Mouse (Mus musculus) neural tube, embryonic 11.5 days (tissue): ENCODE results near the gene Atg5. TPM values are rescaled to one million over a fixed set of nuclear protein-coding genes. Genes with fewer than 3 reads are reported as not detected.

Source experiments
- ATAC-seq: fragments of 200-750 bp; cut with Nextera tagmentation; 2 replicates; pipeline ENCODE4 v1.8.0; 2017; ENCODE audit warnings: moderate number of reproducible peaks, mild to moderate bottlenecking, moderate TSS enrichment, moderate library complexity; ENCODE audit not compliant: insufficient read depth, low FRiP score, low TSS enrichment
- DNase-seq: peaks from one replicate; pipeline ENCODE4 v3.0.0-alpha.2; 2015; ENCODE audit warnings: low spot score
- H3K27ac ChIP-seq: fragments of 300-500 bp; sonication (generic); 2 replicates; pipeline ENCODE4 v1.5.1; 2014; ENCODE audit warnings: low read depth, mild to moderate bottlenecking, low read length
- H3K27me3 ChIP-seq: fragments of 300-500 bp; sonication (generic); 2 replicates; pipeline ENCODE4 v1.6.1; 2014; ENCODE audit warnings: mild to moderate bottlenecking, low read length, mixed read lengths; ENCODE audit not compliant: control insufficient read depth, insufficient read depth
- H3K36me3 ChIP-seq: fragments of 300-500 bp; sonication (generic); 2 replicates; pipeline ENCODE4 v1.6.1; 2014; ENCODE audit warnings: mild to moderate bottlenecking, low read length, moderate library complexity, mixed read lengths; ENCODE audit not compliant: control insufficient read depth, insufficient read depth
- H3K4me1 ChIP-seq: fragments of 300-500 bp; sonication (generic); 2 replicates; pipeline ENCODE4 v1.6.1; 2014; ENCODE audit warnings: low read length, mixed read lengths; ENCODE audit not compliant: control insufficient read depth, insufficient read depth
- H3K4me2 ChIP-seq: fragments of 300-500 bp; sonication (generic); 2 replicates; pipeline ENCODE4 v1.6.1; 2014; ENCODE audit warnings: low read depth, mild to moderate bottlenecking, moderate library complexity
- H3K4me3 ChIP-seq: fragments of 300-500 bp; sonication (generic); 2 replicates; pipeline ENCODE4 v1.5.1; 2014; ENCODE audit warnings: low read depth, low read length
- H3K9ac ChIP-seq: fragments of 300-500 bp; sonication (generic); 2 replicates; pipeline ENCODE4 v1.6.1; 2014; ENCODE audit warnings: mild to moderate bottlenecking, low read length
- H3K9me3 ChIP-seq: fragments of 300-500 bp; sonication (generic); 2 replicates; pipeline ENCODE4 v1.6.1; 2016; ENCODE audit warnings: low read length; ENCODE audit not compliant: control insufficient read depth
- WGBS: fragments of 180-500 bp; shearing (Covaris S2); extraction: QIAGEN DNeasy Blood & Tissue Kit; methylation state at CpG from one replicate; pipeline ENCODE4 v1.1.7; 2014; 5-methylcytosine and 5-hydroxymethylcytosine counted together
- polyA plus RNA-seq: library from polyadenylated mRNA; unstranded; fragments of >200 nt; fragmentation: Nextera tagmentation; extraction: Ambion mirVana; gene quantifications from 2 replicates; pipeline ENCODE4 v1.2.1, GENCODE M21; 2014

Gene Atg5
- polyA plus RNA-seq, 1 experiment from 2014 or later: 65.6 TPM

- Histone ChIP-seq H3K36me3 (no peaks in the 10 kb centered on the region), H3K9me3 (no peaks in the 10 kb centered on the region), H3K27me3 (no peaks in the 10 kb centered on the region), H3K27ac (no peak overlapping the region), H3K4me1 (no peaks in the 10 kb centered on the region), H3K4me2 (no peak overlapping the region), H3K9ac (no peak overlapping the region), H3K4me3 (no peak overlapping the region)
- ATAC-seq (no peak), DNase-seq (no peak)
- 91% methylated on average over 3 of the region's 3 CpGs for WGBS
Measured at GRCm38 (mm10) chr10:44304330-44304717, 36.2 kb downstream of the Atg5 start.

- ATAC-seq: no peak
- Histone ChIP-seq H3K4me2 (no peak overlapping the region), H3K27ac (no peak overlapping the region), H3K4me3 (no peak overlapping the region), H3K9ac (no peak overlapping the region), H3K9me3 (no peaks in the 10 kb centered on the region), H3K4me1 (no peaks in the 10 kb centered on the region), H3K27me3 (no peaks in the 10 kb centered on the region), H3K36me3 (no peaks in the 10 kb centered on the region)
- WGBS: 82% methylated on average over 3 of the region's 3 CpGs
- no peak for DNase-seq
Measured at GRCm38 (mm10) chr10:44304845-44305244, 36.7 kb downstream of the Atg5 start.

GRCm38 (mm10) chr10:44306308-44306707 lies 38.1 kb downstream of the Atg5 start:
- ATAC-seq (no peak), DNase-seq (no peak)
- 93% methylated on average over 6 of the region's 6 CpGs for WGBS
- Histone ChIP-seq H3K9ac (no peak overlapping the region), H3K27ac (no peak overlapping the region), H3K27me3 (no peaks in the 10 kb centered on the region), H3K4me2 (no peak overlapping the region), H3K4me3 (no peak overlapping the region), H3K36me3 (no peaks in the 10 kb centered on the region), H3K9me3 (no peaks in the 10 kb centered on the region), H3K4me1 (no peaks in the 10 kb centered on the region)

- Histone ChIP-seq H3K27ac (no peak overlapping the region), H3K9me3 (no peaks in the 10 kb centered on the region), H3K4me1 (no peaks in the 10 kb centered on the region), H3K4me2 (no peak overlapping the region), H3K36me3 (no peaks in the 10 kb centered on the region), H3K4me3 (no peak overlapping the region), H3K27me3 (no peaks in the 10 kb centered on the region), H3K9ac (no peak overlapping the region)
- ATAC-seq (no peak), DNase-seq (no peak)
Measured at GRCm38 (mm10) chr10:44308280-44308679, 40.1 kb downstream of the Atg5 start.

- H3K9me3 ChIP-seq: no peaks in the 10 kb centered on the region
- H3K4me3 ChIP-seq: no peak overlapping the region
- WGBS: 89% methylated on average over 6 of the region's 6 CpGs
- H3K4me2 ChIP-seq: no peak overlapping the region
- no peak overlapping the region for H3K9ac ChIP-seq
- H3K4me1 ChIP-seq: no peaks in the 10 kb centered on the region
- no peak overlapping the region for H3K27ac ChIP-seq
- no peak for DNase-seq
- H3K36me3 ChIP-seq: no peaks in the 10 kb centered on the region
- no peak for ATAC-seq
- H3K27me3 ChIP-seq: no peaks in the 10 kb centered on the region
Measured at GRCm38 (mm10) chr10:44309250-44309649, 41.1 kb downstream of the Atg5 start.

- ATAC-seq (no peak), DNase-seq (no peak)
- Histone ChIP-seq H3K4me2 (no peak overlapping the region), H3K27me3 (no peaks in the 10 kb centered on the region), H3K4me3 (no peak overlapping the region), H3K9ac (no peak overlapping the region), H3K27ac (no peak overlapping the region), H3K4me1 (no peaks in the 10 kb centered on the region), H3K9me3 (no peaks in the 10 kb centered on the region), H3K36me3 (no peaks in the 10 kb centered on the region)
- WGBS: 23% methylated on average over 5 of the region's 5 CpGs
Measured at GRCm38 (mm10) chr10:44315276-44315675, 47.1 kb downstream of the Atg5 start.

GRCm38 (mm10) chr10:44316280-44317270 lies 48.4 kb downstream of the Atg5 start:
- no peaks in the 10 kb centered on the region for H3K4me1 ChIP-seq
- H3K27me3 ChIP-seq: no peaks in the 10 kb centered on the region
- ATAC-seq (no peak), DNase-seq (no peak)
- no peak overlapping the region for H3K4me3 ChIP-seq
- H3K4me2 ChIP-seq: no peak overlapping the region
- H3K9ac ChIP-seq: no peak overlapping the region
- no peak overlapping the region for H3K27ac ChIP-seq
- H3K9me3 ChIP-seq: no peaks in the 10 kb centered on the region
- WGBS: 86% methylated on average over 14 of the region's 14 CpGs
- H3K36me3 ChIP-seq: no peaks in the 10 kb centered on the region; the same call in 1 of the 2 replicates

- Histone ChIP-seq H3K9ac (no peak overlapping the region), H3K4me1 (no peaks in the 10 kb centered on the region), H3K9me3 (no peaks in the 10 kb centered on the region), H3K4me3 (no peak overlapping the region), H3K27me3 (no peaks in the 10 kb centered on the region), H3K36me3 (no peaks in the 10 kb centered on the region; the same call in 1 of the 2 replicates), H3K27ac (no peak overlapping the region), H3K4me2 (no peak overlapping the region)
- no peak for ATAC-seq
- no peak for DNase-seq
- WGBS: 67% methylated on average over 1 of the region's 1 CpGs
Measured at GRCm38 (mm10) chr10:44322166-44322565, 54.0 kb downstream of the Atg5 start.
